Mouse (Mus musculus): ENCODE measurements around the gene Gna11.

Gna11 gene

GRCm38 (mm10) chr10:81565257-81566228 lies 20.6 kb upstream of the Gna11 start:
- no peak for DNase-seq (ENCODE audit: low spot score in 2 of 2)

GRCm38 (mm10) chr10:81564734-81565133 lies 19.7 kb upstream of the Gna11 start:
- no peak for DNase-seq (ENCODE audit: low spot score in 2 of 2)

- peak in 1 of 2 experiments; percentile 61 for DNase-seq (ENCODE audit: low spot score in 2 of 2)
Measured at GRCm38 (mm10) chr10:81564216-81564615, 19.2 kb upstream of the Gna11 start.

- DNase-seq (ENCODE audit: low spot score in 2 of 2), result no peak
Measured at GRCm38 (mm10) chr10:81563481-81563880, 18.5 kb upstream of the Gna11 start.

- DNase-seq (ENCODE audit: low spot score in 2 of 2), result no peak
Measured at GRCm38 (mm10) chr10:81562411-81562810, 17.4 kb upstream of the Gna11 start.

GRCm38 (mm10) chr10:81560719-81561459 lies 15.9 kb upstream of the Gna11 start:
- DNase-seq (ENCODE audit: low spot score in 2 of 2), result no peak

GRCm38 (mm10) chr10:81559627-81560539 lies 14.9 kb upstream of the Gna11 start:
- peak in 1 of 2 experiments; percentile 56 for DNase-seq (ENCODE audit: low spot score in 2 of 2)

GRCm38 (mm10) chr10:81559163-81559626 lies 14.2 kb upstream of the Gna11 start, which contains the start of gene Aes:
Gene Aes, plus strand, starts transcription at chr10:81559488.
- peak in 1 of 2 experiments; percentile 69 for DNase-seq (ENCODE audit: low spot score in 2 of 2)

- DNase-seq (ENCODE audit: low spot score in 2 of 2), result no peak
Measured at GRCm38 (mm10) chr10:81557491-81557890, 12.5 kb upstream of the Gna11 start.

- no peak for DNase-seq (ENCODE audit: low spot score in 2 of 2)
Measured at GRCm38 (mm10) chr10:81556282-81556681, 11.3 kb upstream of the Gna11 start.

GRCm38 (mm10) chr10:81553807-81554755 lies 9.1 kb upstream of the Gna11 start:
- no peak for DNase-seq (ENCODE audit: low spot score in 2 of 2)

- no peak for DNase-seq (ENCODE audit: low spot score in 2 of 2)
Measured at GRCm38 (mm10) chr10:81553232-81553631, 8.2 kb upstream of the Gna11 start.

- DNase-seq (ENCODE audit: low spot score in 2 of 2), result peak in 1 of 2 experiments; percentile 68
Measured at GRCm38 (mm10) chr10:81551597-81552102, 6.7 kb upstream of the Gna11 start.

GRCm38 (mm10) chr10:81550257-81550656 lies 5.3 kb upstream of the Gna11 start:
- peak in 1 of 2 experiments; percentile 68 for DNase-seq (ENCODE audit: low spot score in 2 of 2)

- no peak for DNase-seq (ENCODE audit: low spot score in 2 of 2)
Measured at GRCm38 (mm10) chr10:81548944-81549343, 4.0 kb upstream of the Gna11 start.

GRCm38 (mm10) chr10:81546788-81547571 lies 2.0 kb upstream of the Gna11 start:
- no peak for DNase-seq (ENCODE audit: low spot score in 2 of 2)

GRCm38 (mm10) chr10:81546332-81546731 lies 1.3 kb upstream of the Gna11 start:
- no peak for DNase-seq (ENCODE audit: low spot score in 2 of 2)

GRCm38 (mm10) chr10:81544296-81545160 lies 462 bp downstream of the Gna11 start:
- DNase-seq (ENCODE audit: low spot score in 2 of 2), result no peak

Data from cerebellum, postnatal 4 days (tissue).